Mouse (Mus musculus) forebrain, postnatal 0 days (tissue): ENCODE results near the gene Tnni1. TPM values are rescaled to one million over a fixed set of nuclear protein-coding genes. Genes with fewer than 3 reads are reported as not detected.

Source experiments
- ATAC-seq: fragments of 200-750 bp; cut with Nextera tagmentation; 2 replicates; pipeline ENCODE4 v1.8.0; 2017; ENCODE audit warnings: mild to moderate bottlenecking, moderate library complexity
- DNase-seq: peaks from one replicate; pipeline ENCODE4 v3.0.0-alpha.2; 2015
- H3K27ac ChIP-seq: fragments of 300-500 bp; sonication (generic); 2 replicates; pipeline ENCODE4 v1.5.1; 2014; ENCODE audit warnings: low read depth, mild to moderate bottlenecking, antibody characterized with exemption, low read length, moderate library complexity, mixed read lengths
- H3K27me3 ChIP-seq: fragments of 300-500 bp; sonication (generic); 2 replicates; pipeline ENCODE4 v1.6.1; 2014; ENCODE audit warnings: mild to moderate bottlenecking, low read length, mixed read lengths; ENCODE audit not compliant: insufficient read depth
- H3K36me3 ChIP-seq: fragments of 300-500 bp; sonication (generic); 2 replicates; pipeline ENCODE4 v1.6.1; 2014; ENCODE audit warnings: mild to moderate bottlenecking, moderate library complexity; ENCODE audit not compliant: insufficient read depth
- H3K4me1 ChIP-seq: fragments of 300-500 bp; sonication (generic); 2 replicates; pipeline ENCODE4 v1.6.1; 2014; ENCODE audit warnings: antibody characterized with exemption; ENCODE audit not compliant: insufficient read depth
- H3K4me2 ChIP-seq: fragments of 300-500 bp; sonication (generic); 2 replicates; pipeline ENCODE4 v1.6.1; 2014; ENCODE audit warnings: low read depth, mild to moderate bottlenecking, moderate library complexity
- H3K4me3 ChIP-seq: fragments of 300-500 bp; sonication (generic); 2 replicates; pipeline ENCODE4 v1.5.1; 2014; ENCODE audit warnings: low read depth, low read length, mixed read lengths
- H3K9ac ChIP-seq: fragments of 300-500 bp; sonication (generic); 2 replicates; pipeline ENCODE4 v1.6.1; 2014; ENCODE audit warnings: mild to moderate bottlenecking
- H3K9me3 ChIP-seq: fragments of 300-500 bp; sonication (generic); 2 replicates; pipeline ENCODE4 v1.6.1; 2016; ENCODE audit warnings: low read length
- CTCF ChIP-seq: sonication (generic); IDR thresholded peaks from 2 replicates; pipeline ENCODE4 v1.5.1; 2016; ENCODE audit warnings: antibody characterized with exemption, control low read depth, low read depth
- WGBS: fragments of 180-500 bp; shearing (Covaris S2); extraction: QIAGEN DNeasy Blood & Tissue Kit; methylation state at CpG from one replicate; pipeline ENCODE4 v1.1.7; 2014; 5-methylcytosine and 5-hydroxymethylcytosine counted together
- polyA plus RNA-seq: library from polyadenylated mRNA; unstranded; fragments of >200 nt; fragmentation: Nextera tagmentation; extraction: Ambion mirVana; gene quantifications from 2 replicates; pipeline ENCODE4 v1.2.1, GENCODE M21; 2015
- total RNA-seq: library from RNA; depleted of rRNA; stranded (reverse); fragments of >200 nt; gene quantifications from 2 replicates; pipeline ENCODE4 v1.2.3, GENCODE M21; 2014

Gene Tnni1
- total and polyA plus RNA-seq, 2 experiments from 2014 or later, result 0.19 to 0.48 TPM

GRCm38 (mm10) chr1:135780649-135781048 lies 1.4 kb downstream of the Tnni1 start:
- H3K4me3 ChIP-seq, result no peak overlapping the region
- no peak for TF ChIP-seq CTCF
- H3K36me3 ChIP-seq, result no peaks in the 10 kb centered on the region
- no peaks in the 10 kb centered on the region for H3K9me3 ChIP-seq
- H3K27ac ChIP-seq, result no peak overlapping the region
- 69% methylated on average over 4 of the region's 4 CpGs for WGBS
- DNase-seq (no peak), ATAC-seq (no peak)
- no peak overlapping the region for H3K9ac ChIP-seq
- no peaks in the 10 kb centered on the region for H3K27me3 ChIP-seq
- H3K4me1 ChIP-seq, result no peaks in the 10 kb centered on the region
- H3K4me2 ChIP-seq, result no peak overlapping the region

GRCm38 (mm10) chr1:135781220-135781619 lies 2.0 kb downstream of the Tnni1 start:
- Histone ChIP-seq H3K36me3 (no peaks in the 10 kb centered on the region), H3K27me3 (no peaks in the 10 kb centered on the region), H3K4me3 (no peak overlapping the region), H3K4me1 (no peaks in the 10 kb centered on the region), H3K9ac (no peak overlapping the region), H3K9me3 (no peaks in the 10 kb centered on the region), H3K27ac (no peak overlapping the region), H3K4me2 (no peak overlapping the region)
- 11% methylated on average over 13 of the region's 13 CpGs for WGBS
- TF ChIP-seq CTCF, result peak; percentile 88
- DNase-seq (peak; percentile 75), ATAC-seq (peak; percentile 75)

DNA sequence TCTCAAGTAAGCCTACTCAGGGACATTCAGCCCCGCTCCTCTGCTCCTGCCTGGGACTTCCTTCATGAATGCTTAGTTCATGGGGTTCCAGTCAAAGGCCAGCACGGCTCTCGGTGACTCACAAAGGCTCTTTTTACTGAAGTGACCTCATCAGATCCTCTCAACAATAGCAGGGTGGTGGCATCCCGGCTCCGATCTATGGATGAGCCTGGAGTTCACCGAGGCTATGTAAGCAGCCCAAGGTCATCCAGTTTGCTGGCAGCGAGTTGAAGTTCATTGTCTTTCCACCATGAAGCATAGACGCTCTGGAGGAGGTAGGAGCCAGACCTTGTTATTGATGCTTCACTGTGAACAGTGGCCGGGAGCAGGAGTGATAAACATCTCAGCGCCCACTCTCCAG lies 3.6 kb downstream of the Tnni1 start:
- WGBS, result 35% methylated on average over 10 of the region's 10 CpGs
- H3K4me2 ChIP-seq, result no peak overlapping the region

DNA sequence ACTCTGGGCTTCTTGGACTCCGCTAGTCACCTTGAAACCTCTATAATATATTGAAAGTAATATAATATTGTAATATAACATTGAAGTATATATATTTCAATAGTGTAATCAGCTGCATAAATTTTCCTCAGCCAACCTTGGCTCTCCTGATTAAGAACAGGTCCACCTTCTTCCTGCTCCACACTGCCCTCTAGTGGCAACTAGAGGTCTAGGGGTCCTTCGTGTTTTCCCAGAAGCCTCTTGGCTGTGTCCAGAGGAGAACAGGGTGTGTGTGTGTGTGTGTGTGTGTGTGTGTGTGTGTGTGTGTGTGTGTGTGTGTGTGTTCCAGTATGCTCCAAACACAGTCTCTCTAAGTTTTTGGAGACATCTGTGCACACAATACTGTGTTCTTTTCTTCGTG lies 8.6 kb downstream of the Tnni1 start:
- H3K4me2 ChIP-seq, result no peak overlapping the region
- no peak overlapping the region for H3K9ac ChIP-seq
- ATAC-seq (peak; percentile 47; the same call in 1 of the 2 replicates), DNase-seq (peak; percentile 76)
- peak; percentile 80 for TF ChIP-seq CTCF
- H3K27me3 ChIP-seq, result no peaks in the 10 kb centered on the region
- H3K27ac ChIP-seq, result no peak overlapping the region
- 48% methylated on average over 3 of the region's 3 CpGs for WGBS
- no peaks in the 10 kb centered on the region for H3K4me1 ChIP-seq
- no peaks in the 10 kb centered on the region for H3K36me3 ChIP-seq
- H3K9me3 ChIP-seq, result no peaks in the 10 kb centered on the region
- no peak overlapping the region for H3K4me3 ChIP-seq

More for the DNA sequence above, 3.6 kb downstream of the Tnni1 start:
- TF ChIP-seq CTCF, result no peak
- no peak overlapping the region for H3K4me3 ChIP-seq
- no peak for ATAC-seq
- H3K27ac ChIP-seq, result no peak overlapping the region
- no peaks in the 10 kb centered on the region for H3K9me3 ChIP-seq
- no peak for DNase-seq
- no peaks in the 10 kb centered on the region for H3K36me3 ChIP-seq
- H3K9ac ChIP-seq, result no peak overlapping the region
- no peaks in the 10 kb centered on the region for H3K4me1 ChIP-seq
- no peaks in the 10 kb centered on the region for H3K27me3 ChIP-seq

DNA sequence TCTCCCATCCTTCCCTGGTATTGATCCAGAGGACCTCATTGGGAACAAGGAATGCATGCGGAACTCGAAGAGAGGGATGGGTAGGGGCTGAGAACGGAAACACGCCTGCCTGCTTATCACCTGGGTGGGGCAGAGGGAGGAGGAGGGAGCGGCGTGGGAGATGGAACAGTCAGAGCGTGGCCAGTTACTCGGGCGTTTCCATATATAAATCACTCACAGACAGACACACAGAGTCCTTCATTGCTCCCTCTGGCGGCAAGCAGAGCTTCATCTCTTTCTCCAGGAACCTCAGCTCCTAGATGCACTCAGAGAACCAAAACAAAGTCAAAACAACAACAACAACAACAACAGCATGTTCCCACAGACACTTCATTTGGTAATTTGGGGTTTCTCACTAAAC lies 9.5 kb downstream of the Tnni1 start:
- ATAC-seq (no peak), DNase-seq (no peak)
- Histone ChIP-seq H3K9ac (no peak overlapping the region), H3K27me3 (no peaks in the 10 kb centered on the region), H3K4me2 (no peak overlapping the region), H3K4me1 (peaks cover 3% of the 10 kb centered on the region; the same call in 1 of the 2 replicates), H3K4me3 (no peak overlapping the region), H3K36me3 (no peaks in the 10 kb centered on the region), H3K9me3 (no peaks in the 10 kb centered on the region), H3K27ac (no peak overlapping the region)
- 49% methylated on average over 10 of the region's 10 CpGs for WGBS
- TF ChIP-seq CTCF, result peak; percentile 37; the same call in 1 of the 2 replicates

DNA sequence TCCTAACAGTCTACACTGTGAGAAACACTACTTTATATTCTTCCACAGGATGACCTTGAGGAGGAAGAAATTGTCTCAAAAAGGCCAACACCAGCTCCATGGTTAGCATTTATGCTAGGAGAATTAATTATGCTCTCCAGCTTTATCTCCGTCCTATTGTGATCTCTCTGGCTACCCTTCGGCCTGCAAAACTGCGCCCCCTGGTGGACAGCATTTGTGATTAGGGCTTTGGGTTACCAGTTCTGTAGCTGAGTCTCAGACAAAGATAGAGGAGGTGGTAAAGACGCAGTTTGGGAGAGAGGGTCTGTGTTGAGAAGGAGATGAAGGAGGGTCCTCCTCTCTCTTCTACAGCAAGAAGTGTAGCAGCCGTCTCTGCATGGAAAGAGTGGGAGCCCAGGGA lies 10.6 kb downstream of the Tnni1 start:
- Histone ChIP-seq H3K9ac (no peak overlapping the region), H3K4me2 (no peak overlapping the region), H3K4me3 (no peak overlapping the region), H3K27ac (no peak overlapping the region), H3K4me1 (peaks cover 8% of the 10 kb centered on the region; the same call in 1 of the 2 replicates), H3K9me3 (no peaks in the 10 kb centered on the region), H3K36me3 (no peaks in the 10 kb centered on the region), H3K27me3 (no peaks in the 10 kb centered on the region; the same call in 1 of the 2 replicates)
- DNase-seq (peak; percentile 66), ATAC-seq (0 out of 2 replicates have a peak, but pooled peaks have one; percentile 44)
- peak; percentile 84 for TF ChIP-seq CTCF
- WGBS, result 11% methylated on average over 5 of the region's 5 CpGs

DNA sequence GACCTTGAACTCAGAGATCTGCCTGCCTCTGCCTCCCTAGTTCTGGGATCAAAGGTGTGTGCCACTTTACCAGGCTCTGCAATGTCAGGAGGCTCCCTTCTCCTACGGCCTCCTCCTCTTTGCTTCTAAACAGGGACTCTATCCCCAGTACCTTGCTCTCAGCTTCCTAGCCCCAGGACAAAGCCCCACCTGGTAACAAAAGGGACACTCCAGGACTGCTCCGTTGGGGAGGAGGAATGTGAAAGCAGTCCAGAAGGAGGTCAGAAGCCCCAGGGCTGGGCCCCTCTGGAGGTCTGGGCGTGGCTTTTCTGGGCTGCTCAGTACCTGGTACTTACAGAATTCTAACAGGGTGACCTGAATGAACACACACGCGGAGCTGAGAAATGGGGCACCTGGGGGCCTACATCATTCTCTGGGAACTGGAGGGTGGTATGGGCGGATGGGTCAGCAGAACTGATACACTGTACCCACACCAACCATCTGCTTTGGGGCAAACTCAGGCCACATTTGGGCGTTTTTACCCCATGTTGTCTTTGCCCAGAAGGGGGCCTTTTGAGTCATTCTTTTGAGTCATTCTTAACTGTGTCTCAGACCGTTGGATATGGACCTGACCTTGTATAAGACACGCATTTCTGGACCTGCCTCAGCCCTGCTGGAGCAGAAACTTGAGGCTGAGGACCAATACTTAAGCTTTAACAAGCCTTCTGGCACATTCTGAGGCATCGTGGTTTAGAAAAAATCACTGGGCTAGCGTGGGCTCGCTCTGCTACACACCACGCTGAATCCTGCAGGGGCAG lies 13.1 kb downstream of the Tnni1 start:
- no peak overlapping the region for H3K27ac ChIP-seq
- no peak for TF ChIP-seq CTCF
- H3K36me3 ChIP-seq, result no peaks in the 10 kb centered on the region
- DNase-seq, result no peak
- no peak overlapping the region for H3K4me2 ChIP-seq
- H3K27me3 ChIP-seq, result no peaks in the 10 kb centered on the region; the same call in 1 of the 2 replicates
- ATAC-seq, result no peak
- WGBS, result 63% methylated on average over 13 of the region's 13 CpGs
- H3K9ac ChIP-seq, result no peak overlapping the region
- H3K9me3 ChIP-seq, result no peaks in the 10 kb centered on the region
- no peak overlapping the region for H3K4me3 ChIP-seq
- peaks cover 8% of the 10 kb centered on the region; the same call in 1 of the 2 replicates for H3K4me1 ChIP-seq
